Mouse (Mus musculus): ENCODE results near the gene C1galt1.

DNA sequence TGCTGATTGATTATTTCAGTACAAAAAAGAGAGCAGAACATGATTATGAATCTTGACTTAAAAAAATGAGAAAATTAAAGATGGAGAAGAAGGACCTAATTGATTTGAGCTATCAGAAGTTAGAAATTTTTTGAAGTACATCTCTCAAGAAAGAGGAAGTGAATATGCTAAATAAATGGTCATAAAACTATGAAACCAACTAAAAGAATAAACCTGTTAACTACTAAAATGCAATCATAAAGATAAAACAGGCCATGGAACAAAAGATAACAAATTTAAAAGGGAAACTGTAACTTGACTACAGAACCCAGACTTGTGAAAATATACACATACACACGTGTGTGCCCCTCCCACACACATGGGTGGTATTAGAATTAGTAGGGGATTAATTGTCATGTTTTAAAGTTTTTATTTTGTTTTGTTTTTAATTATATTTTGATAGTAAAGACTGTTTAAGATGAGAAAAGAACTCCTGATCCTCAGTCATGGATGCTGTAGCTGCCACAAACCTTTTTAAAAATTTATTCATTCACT is 37.0 kb downstream of the C1galt1 start:
- TF ChIP-seq POLR2A (IDR thresholded peaks at IDR 0.05; ENCODE audit: low read depth, low read length) (no peak), CTCF (conservative IDR thresholded peaks at IDR 0.05; ENCODE audit: insufficient read depth, insufficient read length, low read depth, low read length) (no peak)

All from kidney, adult 2 months (tissue).